Mouse (Mus musculus) cortical plate, adult 2 months (tissue): ENCODE results near the gene Khsrp. TPM values are rescaled to one million over a fixed set of nuclear protein-coding genes. Genes with fewer than 3 reads are reported as not detected.
A peak's percentile ranks its signal among the peaks of the same experiment; 100 is the strongest.

Experiments used
- H3K27ac ChIP-seq: fragments of 200-500 bp; 2 replicates; pipeline ENCODE4 v1.5.1; 2012; ENCODE audit warnings: low read length, control low read depth, inconsistent platforms; ENCODE audit not compliant: insufficient read depth
- H3K4me1 ChIP-seq: fragments of 200-500 bp; 2 replicates; pipeline ENCODE4 v1.6.1; 2011; ENCODE audit warnings: low read length; ENCODE audit not compliant: control insufficient read depth, insufficient read depth
- H3K4me3 ChIP-seq: fragments of 200-500 bp; 2 replicates; pipeline ENCODE4 v1.5.1; 2011; ENCODE audit warnings: mild to moderate bottlenecking, low read length, control low read depth; ENCODE audit not compliant: insufficient read depth
- CTCF ChIP-seq: fragments of 200-500 bp; IDR thresholded peaks from 2 replicates; pipeline ENCODE4 v1.5.1; 2011; ENCODE audit warnings: mild to moderate bottlenecking, control low read depth, low read length; ENCODE audit not compliant: insufficient read depth; ENCODE audit errors: extremely low read depth
- POLR2A ChIP-seq: fragments of 200-500 bp; IDR thresholded peaks from 2 replicates; pipeline ENCODE4 v1.6.1; 2011; ENCODE audit warnings: mild to moderate bottlenecking, low read length, control low read depth; ENCODE audit not compliant: insufficient read depth; ENCODE audit errors: extremely low read depth
- polyA plus RNA-seq: library from polyadenylated mRNA; depleted of rRNA; stranded (reverse); fragments of >200 nt; gene quantifications from 2 replicates; pipeline ENCODE4 v1.2.3, GENCODE M21; 2012

Khsrp gene
- polyA plus RNA-seq, 1 experiment: 58.4 TPM

- Histone ChIP-seq H3K4me1 (0 out of 2 replicates have a peak, but pooled peaks cover 1% of the 10 kb centered on the region), H3K27ac (no peak overlapping the region), H3K4me3 (no peak overlapping the region)
- no peak for TF ChIP-seq CTCF
- no peak for TF ChIP-seq POLR2A
Measured at GRCm38 (mm10) chr17:57038978-57039377, 7.7 kb upstream of the Khsrp start.

- H3K27ac ChIP-seq: no peak overlapping the region
- peaks cover 4% of the 10 kb centered on the region for H3K4me1 ChIP-seq
- H3K4me3 ChIP-seq: no peak overlapping the region
- TF ChIP-seq POLR2A: no peak
- no peak for TF ChIP-seq CTCF
Measured at GRCm38 (mm10) chr17:57032854-57033253, 1.5 kb upstream of the Khsrp start.

- Histone ChIP-seq H3K4me1 (peaks cover 4% of the 10 kb centered on the region), H3K4me3 (peak overlapping the region; percentile 4; the same call in 1 of the 2 replicates), H3K27ac (peak overlapping the region; percentile 46)
- TF ChIP-seq CTCF: no peak
- TF ChIP-seq POLR2A: peak; percentile 94
Measured at GRCm38 (mm10) chr17:57031661-57032420, 519 bp upstream of the Khsrp start.

- no peak overlapping the region for H3K27ac ChIP-seq
- TF ChIP-seq CTCF (no peak), POLR2A (no peak)
Measured at GRCm38 (mm10) chr17:57029691-57030090, 1.6 kb downstream of the Khsrp start.

GRCm38 (mm10) chr17:57027471-57027870 lies 3.9 kb downstream of the Khsrp start:
- Histone ChIP-seq H3K4me1 (peaks cover 4% of the 10 kb centered on the region), H3K4me3 (no peak overlapping the region), H3K27ac (no peak overlapping the region)
- TF ChIP-seq POLR2A: no peak

More at GRCm38 (mm10) chr17:57029691-57030090, 1.6 kb downstream of the Khsrp start:
- Histone ChIP-seq H3K4me1 (peaks cover 4% of the 10 kb centered on the region), H3K4me3 (peak overlapping the region; percentile 21)

- TF ChIP-seq POLR2A: no peak
- TF ChIP-seq CTCF: no peak
- Histone ChIP-seq H3K4me3 (no peak overlapping the region), H3K27ac (no peak overlapping the region), H3K4me1 (no peaks in the 10 kb centered on the region)
Measured at GRCm38 (mm10) chr17:57020960-57021359, 10.4 kb downstream of the Khsrp start.

- TF ChIP-seq CTCF: no peak
- TF ChIP-seq POLR2A: no peak
Measured at GRCm38 (mm10) chr17:57019693-57020092, 11.6 kb downstream of the Khsrp start.

GRCm38 (mm10) chr17:57012245-57012795 lies 19.0 kb downstream of the Khsrp start:
- TF ChIP-seq POLR2A (no peak), CTCF (no peak)
- 0 out of 2 replicates have a peak, but pooled peaks cover 2% of the 10 kb centered on the region for H3K4me1 ChIP-seq
- H3K4me3 ChIP-seq: peak overlapping the region; percentile 75
- H3K27ac ChIP-seq: 0 out of 2 replicates have a peak overlapping the region, but pooled peaks have one; percentile 88

More at GRCm38 (mm10) chr17:57019693-57020092, 11.6 kb downstream of the Khsrp start:
- H3K27ac ChIP-seq: no peak overlapping the region
- no peak overlapping the region for H3K4me3 ChIP-seq
- H3K4me1 ChIP-seq: no peaks in the 10 kb centered on the region

GRCm38 (mm10) chr17:57011236-57012141 lies 19.8 kb downstream of the Khsrp start, which contains the start of the genes Gtf2f1 and Gm17949:
Gtf2f1 (minus strand) TSS chr17:57011288.
Gm17949 (plus strand) TSS chr17:57011469.
- 0 out of 2 replicates have a peak, but pooled peaks cover 2% of the 10 kb centered on the region for H3K4me1 ChIP-seq
- peak within 1 kb of the TSS; percentile 88 for H3K27ac ChIP-seq
- peak within 1 kb of the TSS; percentile 75 for H3K4me3 ChIP-seq
- no peak for TF ChIP-seq CTCF
- TF ChIP-seq POLR2A: peak; percentile 100

GRCm38 (mm10) chr17:57010911-57011235 lies 20.4 kb downstream of the Khsrp start:
- TF ChIP-seq CTCF (no peak), POLR2A (no peak)
- Histone ChIP-seq H3K27ac (0 out of 2 replicates have a peak overlapping the region, but pooled peaks have one; percentile 19), H3K4me3 (peak overlapping the region; percentile 75), H3K4me1 (0 out of 2 replicates have a peak, but pooled peaks cover 2% of the 10 kb centered on the region)
